Mouse (Mus musculus) thymus, adult 2 months (tissue): ENCODE measurements around the gene Sdr42e1.

Experiments used
- CTCF ChIP-seq: fragments of 200-500 bp; IDR thresholded peaks from 2 replicates; pipeline ENCODE4 v1.5.1; 2012; ENCODE audit warnings: mild to moderate bottlenecking, control low read depth, low read length, moderate library complexity, borderline replicate concordance; ENCODE audit not compliant: control insufficient read depth, poor library complexity, insufficient read depth; ENCODE audit errors: extremely low read depth
- POLR2A ChIP-seq: fragments of 200-500 bp; IDR thresholded peaks from 2 replicates; pipeline ENCODE4 v1.6.1; 2012; ENCODE audit warnings: mild to moderate bottlenecking, low read length, control low read depth, moderate library complexity; ENCODE audit not compliant: control insufficient read depth, poor library complexity, insufficient read depth; ENCODE audit errors: extremely low read depth

GRCm38 (mm10) chr8:117652318-117652717 is 21.2 kb downstream of the Sdr42e1 start:
- no peak for TF ChIP-seq CTCF
- TF ChIP-seq POLR2A: no peak
